Mouse (Mus musculus) left cerebral cortex, adult 2 months (tissue): ENCODE measurements at regions not wholly inside any gene's neighbourhood (a gene's known extent, or its start where the extent isn't known, plus 50 kb on each side); places are given as distances from the start of the nearest gene placed in this dataset.

Experiments used
- DNase-seq, 2 experiments: peaks; one replicate each; pipeline ENCODE4 v3.0.0; 2021 to 2022; ENCODE audit warnings: low spot score in 2 of 2, mixed read lengths in 1 of 2; ENCODE audit errors: extremely low spot score in 1 of 2
- H3K27ac ChIP-seq: fragments of 200-600 bp; 2 replicates; pipeline ENCODE4 v1.8.1; 2022
- H3K4me3 ChIP-seq: fragments of 200-600 bp; 2 replicates; pipeline ENCODE4 v1.8.1; 2022
- CTCF ChIP-seq: fragments of 200-600 bp; IDR thresholded peaks from 2 replicates; pipeline ENCODE4 v1.8.1; 2022; ENCODE audit warnings: antibody characterized with exemption, mild to moderate bottlenecking, moderate library complexity
- intact Hi-C: fragments of 180-260 bp; cut with DNase I; formaldehyde crosslinking; loops from one replicate; pipeline ENCODE4 v1.15.1; 2025

DNA sequence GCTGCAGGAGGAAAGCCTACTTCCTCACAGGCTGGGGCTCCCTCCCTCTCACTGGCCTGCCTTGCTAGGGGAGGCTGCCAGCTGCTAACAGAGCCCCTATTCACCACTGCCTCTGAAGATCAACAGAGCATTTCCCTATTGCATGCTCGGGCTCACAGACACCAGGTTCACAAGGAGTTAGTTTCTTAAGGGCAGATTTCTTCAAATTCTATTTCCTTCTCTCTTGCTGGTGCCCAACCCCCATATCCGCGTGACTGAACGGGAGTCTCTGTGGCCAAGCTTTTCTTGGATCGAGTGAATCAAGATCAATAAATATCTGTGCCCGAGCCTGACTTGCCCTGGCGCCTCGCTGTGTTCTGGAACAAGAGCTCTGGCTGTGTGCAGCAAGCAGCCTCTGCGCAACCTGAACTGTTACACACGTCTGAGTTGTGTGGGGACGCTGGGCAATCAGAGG is 98.9 kb upstream of the Gdf10 start:
- TF ChIP-seq CTCF, result no peak
- intact Hi-C loops, result no loop called here

DNA sequence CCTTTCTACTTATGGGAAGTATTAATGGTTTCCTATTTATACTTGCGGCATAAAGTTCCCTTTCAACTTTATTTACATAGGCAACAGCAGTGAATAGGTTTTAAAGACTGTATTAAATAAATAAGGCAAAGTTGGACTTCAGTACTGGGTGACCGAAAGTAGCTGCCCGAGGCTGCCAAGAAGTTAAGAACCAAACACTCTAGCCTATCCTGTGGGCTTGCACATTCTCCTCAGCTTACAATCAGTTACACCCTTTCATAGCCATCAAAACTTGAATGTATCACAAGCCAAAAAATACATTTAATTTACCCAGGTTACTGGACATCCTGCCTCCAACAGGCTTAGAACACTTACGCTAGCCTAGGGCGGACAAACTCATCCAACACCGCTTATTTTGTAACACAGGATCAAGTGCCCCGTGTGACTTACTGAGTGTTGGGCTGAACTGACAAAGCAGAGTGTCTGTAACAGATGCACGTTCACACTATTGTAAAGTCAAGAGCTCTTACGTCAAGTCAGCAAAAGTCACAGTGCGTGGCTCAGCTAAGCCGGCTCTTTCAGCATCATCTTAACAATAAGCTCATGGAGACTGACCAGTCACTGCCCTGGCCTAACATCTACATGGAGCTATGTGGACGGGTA is 97.3 kb upstream of the Gdf10 start:
- TF ChIP-seq CTCF, result no peak
- H3K4me3 ChIP-seq, result no peak overlapping the region
- DNase-seq, result no peak
- H3K27ac ChIP-seq, result no peak overlapping the region
- intact Hi-C loops, result no loop called here

More for the DNA sequence above, 98.9 kb upstream of the Gdf10 start:
- peak; percentile 19 to 21 for DNase-seq
- H3K27ac ChIP-seq, result no peak overlapping the region; the same call in 1 of the 2 replicates
- H3K4me3 ChIP-seq, result no peak overlapping the region

- no peak; the same call in 1 of the 2 replicates for TF ChIP-seq CTCF
- DNase-seq, result peak in 1 of 2 experiments; percentile 13
These were observed 90.6 kb upstream of the Gdf10 start for GRCm38 (mm10) chr14:33832650-33833319.

DNA sequence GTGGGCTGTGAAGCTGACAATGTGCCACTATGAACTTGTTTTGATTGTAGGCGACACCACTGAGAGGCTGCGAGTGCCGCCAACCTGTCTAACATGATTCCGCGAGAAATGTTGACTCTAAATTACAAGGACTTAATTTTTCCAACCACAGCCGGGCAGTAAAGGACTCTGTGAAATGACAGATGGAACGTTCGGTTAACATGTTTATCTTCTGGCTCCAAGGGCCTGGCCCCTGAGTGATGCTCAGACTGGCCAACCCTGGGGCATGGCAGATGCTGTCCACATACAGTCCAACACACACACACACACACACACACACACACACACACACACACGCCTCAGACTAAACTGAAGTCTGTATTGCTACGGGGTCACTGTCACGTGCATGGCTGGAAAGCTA is 87.0 kb upstream of the Gdf10 start:
- Histone ChIP-seq H3K27ac (no peak overlapping the region), H3K4me3 (no peak overlapping the region)
- no peak for DNase-seq
- intact Hi-C loops, result no loop called here
- TF ChIP-seq CTCF, result no peak

More at GRCm38 (mm10) chr14:33832650-33833319, 90.6 kb upstream of the Gdf10 start:
- no peak overlapping the region for H3K27ac ChIP-seq
- no peak overlapping the region for H3K4me3 ChIP-seq
- intact Hi-C loops, result loop anchor here (5.0 kb wide), 3 partner anchors 80 to 100 kb away; no protein-coding TSS in a partner anchor

GRCm38 (mm10) chr14:33841821-33842220 is 81.6 kb upstream of the Gdf10 start:
- Histone ChIP-seq H3K4me3 (no peak overlapping the region), H3K27ac (no peak overlapping the region)
- intact Hi-C loops, result no loop called here
- no peak for DNase-seq
- no peak for TF ChIP-seq CTCF

- no peak for DNase-seq
- intact Hi-C loops, result no loop called here
- H3K27ac ChIP-seq, result no peak overlapping the region
These were observed 69.9 kb upstream of the Gdf10 start for GRCm38 (mm10) chr14:33853499-33853898.

GRCm38 (mm10) chr14:33854181-33854580 is 69.2 kb upstream of the Gdf10 start:
- no peak for TF ChIP-seq CTCF
- DNase-seq, result no peak
- intact Hi-C loops, result no loop called here
- Histone ChIP-seq H3K27ac (no peak overlapping the region), H3K4me3 (no peak overlapping the region)

More at GRCm38 (mm10) chr14:33853499-33853898, 69.9 kb upstream of the Gdf10 start:
- TF ChIP-seq CTCF, result no peak
- no peak overlapping the region for H3K4me3 ChIP-seq

GRCm38 (mm10) chr14:33856992-33857391 is 66.4 kb upstream of the Gdf10 start:
- intact Hi-C loops, result no loop called here
- H3K4me3 ChIP-seq, result no peak overlapping the region
- no peak for TF ChIP-seq CTCF
- H3K27ac ChIP-seq, result no peak overlapping the region
- no peak for DNase-seq

- intact Hi-C loops, result no loop called here
- DNase-seq, result no peak
- Histone ChIP-seq H3K4me3 (no peak overlapping the region), H3K27ac (no peak overlapping the region)
- no peak for TF ChIP-seq CTCF
These were observed 58.6 kb upstream of the Gdf10 start for GRCm38 (mm10) chr14:33864796-33865195.

GRCm38 (mm10) chr14:33865746-33866145 is 57.6 kb upstream of the Gdf10 start:
- no peak overlapping the region for H3K27ac ChIP-seq
- intact Hi-C loops, result no loop called here
- TF ChIP-seq CTCF, result no peak

DNA sequence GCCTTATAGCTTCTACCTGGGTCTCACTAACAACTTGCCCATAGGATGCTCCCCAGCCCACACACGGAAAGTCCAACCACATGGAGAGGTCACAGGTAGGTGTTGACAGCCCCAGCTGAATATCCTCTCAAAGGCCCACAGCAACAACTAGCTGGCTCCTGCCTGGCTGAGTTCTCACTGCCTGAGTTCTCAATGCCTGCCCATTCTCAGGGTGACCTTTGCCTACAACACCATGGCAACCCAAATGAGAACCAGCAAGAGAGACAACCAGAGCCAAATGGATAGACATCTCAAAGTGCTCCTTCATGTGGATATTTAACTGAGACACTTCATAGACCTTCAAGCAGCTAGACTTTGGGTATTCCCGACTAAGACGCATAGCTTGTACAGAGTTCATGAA is 55.7 kb upstream of the Gdf10 start:
- no peak for TF ChIP-seq CTCF
- Histone ChIP-seq H3K27ac (no peak overlapping the region), H3K4me3 (no peak overlapping the region)
- DNase-seq, result no peak
- intact Hi-C loops, result no loop called here

More at GRCm38 (mm10) chr14:33865746-33866145, 57.6 kb upstream of the Gdf10 start:
- no peak for DNase-seq
- no peak overlapping the region for H3K4me3 ChIP-seq
